Mouse (Mus musculus) macrophage (primary cell): Measurements from ENCODE around the gene Phgdh. TPM values are rescaled to one million over a fixed set of nuclear protein-coding genes. Genes with fewer than 3 reads are reported as not detected.
"Not testable (repeated sequence)": the region's sequence is repeated elsewhere in the genome, so short reads cannot be mapped to it uniquely, and the experiment has no call there.

Source experiments
- H3K27ac ChIP-seq: fragments of 350-480 bp; formaldehyde crosslinking; 2 replicates; pipeline ENCODE4 v1.9.0; 2021
- H3K36me3 ChIP-seq: fragments of 350-480 bp; formaldehyde crosslinking; 2 replicates; pipeline ENCODE4 v1.9.0; 2021; ENCODE audit errors: inconsistent target
- H3K4me3 ChIP-seq: fragments of 350-480 bp; formaldehyde crosslinking; 2 replicates; pipeline ENCODE4 v1.9.0; 2021; ENCODE audit errors: inconsistent target
- H3K79me2 ChIP-seq: fragments of 350-480 bp; formaldehyde crosslinking; 2 replicates; pipeline ENCODE4 v1.9.0; 2021; ENCODE audit errors: inconsistent target
- WGBS: methylation state at CpG from one replicate; pipeline ENCODE4 v1.1.7; 2026; ENCODE audit warnings: inconsistent platforms; ENCODE audit not compliant: missing documents; 5-methylcytosine and 5-hydroxymethylcytosine counted together
- polyA plus RNA-seq: library from polyadenylated mRNA; stranded (reverse); fragments of 250-400 nt; gene quantifications from 3 replicates; pipeline ENCODE4 v1.2.4, GENCODE M21; 2018; ENCODE audit warnings: inconsistent platforms
- total RNA-seq, 78 experiments: library from RNA; depleted of rRNA; stranded (reverse); fragments of 250-400 nt; gene quantifications; 1 replicate in 9 of 78; 2 replicates in 24 of 78; 3 replicates in 43 of 78; 4 replicates in 2 of 78; pipeline ENCODE4 v1.2.4; 2018; ENCODE audit warnings: inconsistent platforms in 56 of 78

Gene Phgdh
- total RNA-seq (2018; cell fraction: chromatin; rRNA removed) = 10 to 100 TPM in 1 of 26 experiments, 1 to 10 TPM in 16, under 1 TPM in 1, not detected in 8; 0.73 to 28.8 (median 2.9) TPM
- 10 to 100 TPM in 7 of 26 experiments, 1 to 10 TPM in 18, under 1 TPM in 1; 0.99 to 15.6 (median 4.1) TPM for total RNA-seq (2018; cell fraction: cytosol; rRNA removed)
- 10 to 100 TPM in 3 of 26 experiments, 1 to 10 TPM in 17, under 1 TPM in 3, not detected in 3; 0.75 to 17.5 (median 5.1) TPM for total RNA-seq (2018; cell fraction: nucleus; rRNA removed)
- 0.63 to 1.6 TPM (median 1.0 TPM) in 3 replicates for polyA plus RNA-seq

GRCm38 (mm10) chr3:98339706-98340109 is at the start of gene Phgdh:
Phgdh (minus strand) TSS chr3:98339990.
- 0 out of 2 replicates have a peak within 1 kb of the TSS, but pooled peaks have one; percentile 25 for H3K27ac ChIP-seq
- H3K36me3 ChIP-seq, H3K79me2 ChIP-seq: not testable (repeated sequence)
- H3K4me3 ChIP-seq = peak within 1 kb of the TSS; percentile 56
- WGBS = 3% methylated on average over 7 of the region's 10 CpGs

GRCm38 (mm10) chr3:98389305-98389704 is 49.5 kb upstream of the Phgdh start:
- WGBS = 92% methylated on average over 3 of the region's 3 CpGs
- H3K27ac ChIP-seq = no peak overlapping the region
- no peaks in the 10 kb centered on the region for H3K36me3 ChIP-seq
- H3K79me2 ChIP-seq = no peaks in the 10 kb centered on the region
- no peak overlapping the region for H3K4me3 ChIP-seq

- Histone ChIP-seq H3K4me3 (no peak overlapping the region), H3K79me2 (no peaks in the 10 kb centered on the region), H3K27ac (no peak overlapping the region), H3K36me3 (no peaks in the 10 kb centered on the region)
- WGBS = 93% methylated on average over 7 of the region's 7 CpGs
Observed at GRCm38 (mm10) chr3:98387756-98388155, 48.0 kb upstream of the Phgdh start.

GRCm38 (mm10) chr3:98387086-98387485 is 47.3 kb upstream of the Phgdh start:
- no peaks in the 10 kb centered on the region for H3K36me3 ChIP-seq
- H3K79me2 ChIP-seq = no peaks in the 10 kb centered on the region
- H3K4me3 ChIP-seq = no peak overlapping the region
- WGBS = 78% methylated on average over 4 of the region's 4 CpGs
- no peak overlapping the region for H3K27ac ChIP-seq

GRCm38 (mm10) chr3:98383024-98383790 is 43.4 kb upstream of the Phgdh start:
- Histone ChIP-seq H3K4me3 (peak overlapping the region; percentile 20; the same call in 1 of the 2 replicates), H3K79me2 (no peaks in the 10 kb centered on the region), H3K27ac (no peak overlapping the region), H3K36me3 (no peaks in the 10 kb centered on the region)
- WGBS = 13% methylated on average over 21 of the region's 21 CpGs

GRCm38 (mm10) chr3:98382246-98382939 is 42.6 kb upstream of the Phgdh start, which contains the start of gene Zfp697:
Zfp697 (plus strand) TSS chr3:98382461.
- peak within 1 kb of the TSS; percentile 20; the same call in 1 of the 2 replicates for H3K4me3 ChIP-seq
- WGBS = 1% methylated on average over 39 of the region's 42 CpGs
- no peak within 1 kb of the TSS for H3K27ac ChIP-seq
- no peaks in the 10 kb centered on the region for H3K79me2 ChIP-seq
- no peaks in the 10 kb centered on the region for H3K36me3 ChIP-seq

- Histone ChIP-seq H3K4me3 (peak overlapping the region; percentile 20; the same call in 1 of the 2 replicates), H3K36me3 (no peaks in the 10 kb centered on the region), H3K79me2 (no peaks in the 10 kb centered on the region), H3K27ac (no peak overlapping the region)
- WGBS = 18% methylated on average over 17 of the region's 17 CpGs
Observed at GRCm38 (mm10) chr3:98381677-98382245, 42.0 kb upstream of the Phgdh start.

- Histone ChIP-seq H3K4me3 (no peak overlapping the region), H3K36me3 (no peaks in the 10 kb centered on the region), H3K79me2 (no peaks in the 10 kb centered on the region), H3K27ac (no peak overlapping the region)
- WGBS = 82% methylated on average over 7 of the region's 7 CpGs
Observed at GRCm38 (mm10) chr3:98379236-98379635, 39.4 kb upstream of the Phgdh start.

- no peak overlapping the region for H3K27ac ChIP-seq
- H3K4me3 ChIP-seq = no peak overlapping the region
- no peaks in the 10 kb centered on the region for H3K36me3 ChIP-seq
- no peaks in the 10 kb centered on the region for H3K79me2 ChIP-seq
- 86% methylated on average over 4 of the region's 4 CpGs for WGBS
Observed at GRCm38 (mm10) chr3:98378267-98378666, 38.5 kb upstream of the Phgdh start.

GRCm38 (mm10) chr3:98374980-98375379 is 35.2 kb upstream of the Phgdh start:
- H3K27ac ChIP-seq = no peak overlapping the region
- no peaks in the 10 kb centered on the region for H3K79me2 ChIP-seq
- WGBS = 89% methylated on average over 5 of the region's 5 CpGs
- H3K36me3 ChIP-seq = no peaks in the 10 kb centered on the region
- H3K4me3 ChIP-seq = no peak overlapping the region

- Histone ChIP-seq H3K27ac (no peak overlapping the region), H3K4me3 (no peak overlapping the region), H3K36me3 (no peaks in the 10 kb centered on the region), H3K79me2 (no peaks in the 10 kb centered on the region)
- WGBS = 81% methylated on average over 3 of the region's 3 CpGs
Observed at GRCm38 (mm10) chr3:98374062-98374719, 34.4 kb upstream of the Phgdh start.

GRCm38 (mm10) chr3:98368776-98369175 is 29.0 kb upstream of the Phgdh start:
- no peaks in the 10 kb centered on the region for H3K36me3 ChIP-seq
- 80% methylated on average over 2 of the region's 2 CpGs for WGBS
- no peaks in the 10 kb centered on the region for H3K79me2 ChIP-seq
- no peak overlapping the region for H3K4me3 ChIP-seq
- H3K27ac ChIP-seq = no peak overlapping the region

- Histone ChIP-seq H3K79me2 (no peaks in the 10 kb centered on the region), H3K36me3 (no peaks in the 10 kb centered on the region), H3K4me3 (no peak overlapping the region), H3K27ac (no peak overlapping the region)
- 90% methylated on average over 4 of the region's 4 CpGs for WGBS
Observed at GRCm38 (mm10) chr3:98368283-98368682, 28.5 kb upstream of the Phgdh start.

GRCm38 (mm10) chr3:98366823-98367222 is 27.0 kb upstream of the Phgdh start:
- WGBS = 82% methylated on average over 4 of the region's 4 CpGs
- no peak overlapping the region for H3K4me3 ChIP-seq
- no peaks in the 10 kb centered on the region for H3K79me2 ChIP-seq
- H3K36me3 ChIP-seq = no peaks in the 10 kb centered on the region
- H3K27ac ChIP-seq = no peak overlapping the region
